In genomic region chr4:134548169-134548938, GRCm38 (mm10) we compare ENCODE assay signal across 8 mouse cellular contexts. TPM values are rescaled to one million over a fixed set of nuclear protein-coding genes. Genes with fewer than 3 reads are reported as not detected.
DNase-seq lines count a peak whose midpoint lies in the region; ATAC-seq and TF ChIP-seq lines count a peak whose summit lies in the region.

No protein-coding gene starts in this region.

- ATAC-seq in kidney, postnatal 0 days (replicated peaks; ENCODE audit: low FRiP score, low read depth) = no peak
- ATAC-seq in common myeloid progenitor, adult 5-6 weeks (replicated peaks; ENCODE audit: low read depth, poor library complexity, severe bottlenecking) = peak; percentile 55
- no peak for ATAC-seq in intestine, embryonic 15.5 days

- H3K9ac ChIP-seq in kidney, postnatal 0 days (ENCODE audit: low read depth, low read length) = no peak overlapping the region
- no peak overlapping the region for H3K9ac ChIP-seq in intestine, embryonic 15.5 days

- 0 out of 2 replicates have a peak, but pooled peaks have one; percentile 7 for TF ChIP-seq CTCF in kidney, postnatal 0 days (IDR thresholded peaks at IDR 0.05; ENCODE audit: low read depth)

- no peaks in the 10 kb centered on the region for H3K27me3 ChIP-seq in kidney, postnatal 0 days (ENCODE audit: insufficient read depth, low read length)
- no peaks in the 10 kb centered on the region for H3K27me3 ChIP-seq in intestine, embryonic 15.5 days (replicated peaks)

- H3K36me3 ChIP-seq in kidney, postnatal 0 days (ENCODE audit: insufficient read depth, low read length) = peaks cover 15% of the 10 kb centered on the region; the same call in 1 of the 2 replicates
- peaks cover 16% of the 10 kb centered on the region for H3K36me3 ChIP-seq in intestine, embryonic 15.5 days

- peaks cover 5% of the 10 kb centered on the region for H3K9me3 ChIP-seq in kidney, postnatal 0 days (replicated peaks; ENCODE audit: low read length)
- no peaks in the 10 kb centered on the region for H3K9me3 ChIP-seq in intestine, embryonic 15.5 days

- no peak overlapping the region for H3K4me3 ChIP-seq in kidney, postnatal 0 days (replicated peaks; ENCODE audit: low read depth, low read length)
- H3K4me3 ChIP-seq in intestine, embryonic 15.5 days (replicated peaks) = no peak overlapping the region

- no peak overlapping the region for H3K4me2 ChIP-seq in kidney, postnatal 0 days (ENCODE audit: low read length)
- no peak overlapping the region for H3K4me2 ChIP-seq in intestine, embryonic 15.5 days (replicated peaks)

- peak; percentile 19 for DNase-seq in kidney, postnatal 0 days (ENCODE audit: low spot score)
- DNase-seq in kidney, adult 11 months = no peak
- peak; percentile 31 for DNase-seq in induced T-regulatory cell, adult 2 months (ENCODE audit: low read depth)
- DNase-seq in naive thymus-derived CD4-positive, alpha-beta T cell, adult 2 months (ENCODE audit: low read depth) = peak; percentile 40
- DNase-seq in testis, postnatal 14 days (ENCODE audit: low spot score) = no peak
- DNase-seq in layer of hippocampus, postnatal 14 days (ENCODE audit: low spot score in 2 of 2) = no peak

- WGBS in kidney, postnatal 0 days = 61% methylated on average over 18 of the region's 18 CpGs
- 67% methylated on average over 18 of the region's 18 CpGs for WGBS in intestine, embryonic 15.5 days

- no peaks in the 10 kb centered on the region; the same call in 1 of the 2 replicates for H3K4me1 ChIP-seq in kidney, postnatal 0 days (replicated peaks; ENCODE audit: insufficient read depth, low read length)
- peaks cover 19% of the 10 kb centered on the region for H3K4me1 ChIP-seq in intestine, embryonic 15.5 days (replicated peaks)

- H3K27ac ChIP-seq in kidney, postnatal 0 days = no peak overlapping the region
- H3K27ac ChIP-seq in intestine, embryonic 15.5 days = no peak overlapping the region

RNA-seq across cellular contexts. Expression of gene Selenon, which starts 3.6 kb away (rescaled TPM):
- 13.9 and 27.9 TPM in 2 replicates for polyA plus RNA-seq in kidney, postnatal 0 days (2015; fragmentation: Nextera tagmentation; extraction: Ambion mirVana)
- 6.5 and 9.7 TPM in 2 replicates for total RNA-seq in common myeloid progenitor, adult 5-6 weeks (2017)
- polyA plus RNA-seq in intestine, embryonic 15.5 days (2015; fragmentation: Nextera tagmentation; extraction: Ambion mirVana) = 15.3 and 25.1 TPM in 2 replicates
- total RNA-seq in layer of hippocampus, postnatal 14 days (2021) = 10 to 100 TPM; 16.6 to 18.0 TPM

RNA-seq across cellular contexts. Expression of gene Mtfr1l, which starts 13.2 kb away (rescaled TPM):
- 137 and 141 TPM in 2 replicates for polyA plus RNA-seq in kidney, postnatal 0 days (2015; fragmentation: Nextera tagmentation; extraction: Ambion mirVana)
- 46.2 and 52.7 TPM in 2 replicates for total RNA-seq in common myeloid progenitor, adult 5-6 weeks (2017)
- 88.3 and 96.4 TPM in 2 replicates for polyA plus RNA-seq in intestine, embryonic 15.5 days (2015; fragmentation: Nextera tagmentation; extraction: Ambion mirVana)
- 10 to 100 TPM; 73.0 to 77.8 TPM for total RNA-seq in layer of hippocampus, postnatal 14 days (2021)

RNA-seq across cellular contexts. Expression of gene Aunip, which starts 37.6 kb away (rescaled TPM):
- polyA plus RNA-seq in kidney, postnatal 0 days (2015; fragmentation: Nextera tagmentation; extraction: Ambion mirVana) = 5.2 and 7.0 TPM in 2 replicates
- 32.6 and 37.0 TPM in 2 replicates for total RNA-seq in common myeloid progenitor, adult 5-6 weeks (2017)
- 16.0 and 18.0 TPM in 2 replicates for polyA plus RNA-seq in intestine, embryonic 15.5 days (2015; fragmentation: Nextera tagmentation; extraction: Ambion mirVana)
- total RNA-seq in layer of hippocampus, postnatal 14 days (2021) = under 1 TPM; 0.31 to 0.69 TPM

RNA-seq across cellular contexts. Expression of gene Paqr7, which starts 51.9 kb away (rescaled TPM):
- polyA plus RNA-seq in kidney, postnatal 0 days (2015; fragmentation: Nextera tagmentation; extraction: Ambion mirVana) = 5.4 and 5.7 TPM in 2 replicates
- total RNA-seq in common myeloid progenitor, adult 5-6 weeks (2017) = 10.6 and 12.6 TPM in 2 replicates
- polyA plus RNA-seq in intestine, embryonic 15.5 days (2015; fragmentation: Nextera tagmentation; extraction: Ambion mirVana) = 11.5 TPM in 2 replicates
- 10 to 100 TPM; 47.7 to 54.8 TPM for total RNA-seq in layer of hippocampus, postnatal 14 days (2021)

Comparison
In these comparisons a context has a peak if more than half of its experiments do, and no peak if none do; other contexts are left out.
1. DNase-seq: peak in kidney, postnatal 0 days (single experiment), induced T-regulatory cell, adult 2 months (single experiment) and naive thymus-derived CD4-positive, alpha-beta T cell, adult 2 months (single experiment); none in kidney, adult 11 months (single experiment), testis, postnatal 14 days (single experiment) and layer of hippocampus, postnatal 14 days (0 of 2).
2. RNA of gene Aunip, which starts 37.6 kb away (total RNA-seq): 32.6 to 37.0 TPM in common myeloid progenitor, adult 5-6 weeks; 0.31 to 0.69 TPM in layer of hippocampus, postnatal 14 days; every median in the first group is over 10 times any median in the second.